Mouse (Mus musculus) bone marrow, adult 2 months (tissue): ENCODE results near the gene Esrrg.

ENCODE experiments used
- CTCF ChIP-seq: fragments of 200-500 bp; IDR thresholded peaks from 2 replicates; pipeline ENCODE4 v1.5.1; 2011; ENCODE audit warnings: low read length, control low read depth; ENCODE audit not compliant: control insufficient read depth, insufficient read depth
- POLR2A ChIP-seq: fragments of 200-500 bp; IDR thresholded peaks from 2 replicates; pipeline ENCODE4 v1.6.1; 2011; ENCODE audit warnings: low read depth, mild to moderate bottlenecking, control low read depth, low read length, borderline replicate concordance; ENCODE audit not compliant: control insufficient read depth

GRCm38 (mm10) chr1:188060493-188060892, 451.9 kb downstream of the Esrrg start:
- no peak for TF ChIP-seq POLR2A
- no peak for TF ChIP-seq CTCF
